Comparison of ENCODE assay signal across 9 mouse cellular contexts in the genomic region with DNA sequence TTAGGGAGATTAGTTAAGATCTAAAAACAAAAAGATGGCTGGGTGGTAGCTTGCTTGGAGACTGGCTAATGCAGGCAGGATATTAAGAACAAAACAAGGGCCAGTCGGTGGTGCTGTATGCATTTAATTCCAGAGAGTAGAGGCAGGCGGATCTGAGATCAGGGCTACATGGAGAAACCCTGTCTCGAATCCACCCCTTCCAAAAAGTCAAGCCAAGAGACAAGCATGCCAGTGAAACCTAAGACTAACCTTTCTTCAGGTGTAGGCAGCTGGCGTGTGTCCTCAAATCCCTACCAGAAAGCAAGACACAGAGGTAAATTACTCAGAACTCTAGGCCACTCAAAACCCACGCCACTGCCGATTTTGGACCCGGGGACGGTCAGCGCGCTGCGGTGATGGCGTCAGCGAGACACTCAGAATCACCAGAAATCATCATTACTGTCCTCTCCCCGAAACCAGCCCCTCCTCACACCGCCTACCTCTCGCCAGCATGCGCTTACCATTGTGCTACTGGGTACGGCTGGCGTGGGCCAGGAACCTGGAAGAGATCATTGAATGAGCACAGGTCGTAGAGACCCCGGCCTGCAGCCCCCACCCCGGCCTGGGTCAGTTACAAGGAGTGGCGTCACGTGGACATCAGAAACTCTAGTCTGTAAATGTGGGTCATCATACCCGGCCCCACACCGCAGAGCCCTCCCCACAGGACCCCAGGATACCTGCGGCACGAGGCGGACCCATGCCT. TPM values are rescaled to one million over a fixed set of nuclear protein-coding genes. Genes with fewer than 3 reads are reported as not detected.
A peak's percentile ranks its signal among the peaks of the same experiment; 100 is the strongest.
DNase-seq lines count a peak whose midpoint lies in the region; ATAC-seq and TF ChIP-seq lines count a peak whose summit lies in the region.
"Had no signal": no experiment of that assay in that cellular context is flagged by ENCODE, and none has a peak within 500 bp of the region (broad histone marks: within the 10 kb centered on the region; RNA-seq: fewer than 3 reads in every experiment).

No protein-coding gene starts in this region.

- under 1% methylated on average over 29 of the region's 29 CpGs for WGBS in lung, embryonic 15.5 days
- WGBS in liver, embryonic 15.5 days (ENCODE audit: insufficient replicate concordance) = under 1% methylated on average over 29 of the region's 29 CpGs
- WGBS in stomach, postnatal 0 days = under 1% methylated on average over 29 of the region's 29 CpGs

- peaks cover 13% of the 10 kb centered on the region for H3K4me1 ChIP-seq in lung, embryonic 15.5 days
- peaks cover 36% of the 10 kb centered on the region for H3K4me1 ChIP-seq in liver, embryonic 15.5 days (replicated peaks)
- peaks cover 5% of the 10 kb centered on the region; the same call in 1 of the 2 replicates for H3K4me1 ChIP-seq in stomach, postnatal 0 days (replicated peaks; ENCODE audit: control insufficient read depth, insufficient read depth)

- peak overlapping the region; percentile 86 for H3K4me3 ChIP-seq in lung, embryonic 15.5 days
- peak overlapping the region; percentile 73 for H3K4me3 ChIP-seq in liver, embryonic 15.5 days (replicated peaks)
- H3K4me3 ChIP-seq in stomach, postnatal 0 days (ENCODE audit: low read depth, low read length) = peak overlapping the region; percentile 74

- ATAC-seq in lung, embryonic 15.5 days (ENCODE audit: borderline replicate concordance, extremely low read depth, low FRiP score, low TSS enrichment) = no peak; the same call in 1 of the 2 replicates
- peak; percentile 16 for ATAC-seq in liver, embryonic 15.5 days (ENCODE audit: insufficient read depth)
- peak; percentile 40; the same call in 1 of the 2 replicates for ATAC-seq in stomach, postnatal 0 days (ENCODE audit: low FRiP score, low TSS enrichment)

- peaks cover 18% of the 10 kb centered on the region for H3K36me3 ChIP-seq in lung, embryonic 15.5 days
- H3K36me3 ChIP-seq in liver, embryonic 15.5 days (replicated peaks) = peaks cover 17% of the 10 kb centered on the region
- 0 out of 2 replicates have a peak, but pooled peaks cover 7% of the 10 kb centered on the region for H3K36me3 ChIP-seq in stomach, postnatal 0 days (ENCODE audit: control insufficient read depth, insufficient read depth, low read length)

- H3K27me3 ChIP-seq in lung, embryonic 15.5 days = peaks cover 7% of the 10 kb centered on the region
- H3K27me3 ChIP-seq in liver, embryonic 15.5 days = peaks cover 17% of the 10 kb centered on the region
- no peaks in the 10 kb centered on the region for H3K27me3 ChIP-seq in stomach, postnatal 0 days (ENCODE audit: control insufficient read depth, insufficient read depth, low read length)

- TF ChIP-seq CTCF in stomach, postnatal 0 days (IDR thresholded peaks at IDR 0.05; ENCODE audit: low read depth) = no peak

- no peaks in the 10 kb centered on the region for H3K9me3 ChIP-seq in lung, embryonic 15.5 days
- H3K9me3 ChIP-seq in liver, embryonic 15.5 days (replicated peaks) = no peaks in the 10 kb centered on the region
- H3K9me3 ChIP-seq in stomach, postnatal 0 days (ENCODE audit: control insufficient read depth, low read length) = no peaks in the 10 kb centered on the region

- H3K9ac ChIP-seq in lung, embryonic 15.5 days = peak overlapping the region; percentile 98
- H3K9ac ChIP-seq in liver, embryonic 15.5 days = peak overlapping the region; percentile 78
- H3K9ac ChIP-seq in stomach, postnatal 0 days (ENCODE audit: low read length) = peak overlapping the region; percentile 83

- peak overlapping the region; percentile 90 for H3K27ac ChIP-seq in lung, embryonic 15.5 days
- peak overlapping the region; percentile 81 for H3K27ac ChIP-seq in liver, embryonic 15.5 days (replicated peaks)
- H3K27ac ChIP-seq in stomach, postnatal 0 days (replicated peaks) = peak overlapping the region; percentile 80

- TF ChIP-seq EP300 in stomach, postnatal 0 days (optimal IDR thresholded peaks at IDR 0.05) = no peak

- DNase-seq in cerebellum, adult 11-12 months = peak; percentile 74
- DNase-seq in cerebellum, postnatal 4 days (ENCODE audit: low spot score in 2 of 2) = no peak
- DNase-seq in lung, postnatal 4 days = no peak
- DNase-seq in frontal cortex, postnatal 36 days (ENCODE audit: low spot score in 2 of 2) = peak; percentile 53 to 56
- no peak for DNase-seq in stomach, postnatal 0 days (ENCODE audit: low spot score)
- no peak for DNase-seq in adrenal gland, postnatal 25 days

- H3K4me2 ChIP-seq in lung, embryonic 15.5 days = peak overlapping the region; percentile 79
- peak overlapping the region; percentile 86 for H3K4me2 ChIP-seq in liver, embryonic 15.5 days
- H3K4me2 ChIP-seq in stomach, postnatal 0 days (replicated peaks; ENCODE audit: low read depth) = peak overlapping the region; percentile 64

RNA-seq across cellular contexts. Expression of gene Hspa1b, which starts 7.2 kb away (rescaled TPM):
- polyA plus RNA-seq in lung, embryonic 15.5 days (2015; fragmentation: Nextera tagmentation; extraction: Ambion mirVana) = 0.15 and 0.26 TPM in 2 replicates
- polyA plus RNA-seq in liver, embryonic 15.5 days (2015; fragmentation: Nextera tagmentation; extraction: Ambion mirVana) = 0.06 and 0.14 TPM in 2 replicates
- polyA plus RNA-seq in stomach, postnatal 0 days (2015; fragmentation: Nextera tagmentation; extraction: Ambion mirVana) = 3.0 TPM in 2 replicates
- 29.0 and 79.3 TPM in 2 replicates for total RNA-seq in adrenal gland, postnatal 25 days (2021)

RNA-seq across cellular contexts. Expression of gene Gm20481, which starts 17.9 kb away (rescaled TPM):
- not detected in 2 replicates for polyA plus RNA-seq in lung, embryonic 15.5 days (2015; fragmentation: Nextera tagmentation; extraction: Ambion mirVana)
- polyA plus RNA-seq in liver, embryonic 15.5 days (2015; fragmentation: Nextera tagmentation; extraction: Ambion mirVana) = 0.32 TPM in 1 of 2 replicates, not detected in the other
- not detected in 2 replicates for polyA plus RNA-seq in stomach, postnatal 0 days (2015; fragmentation: Nextera tagmentation; extraction: Ambion mirVana)
- total RNA-seq in adrenal gland, postnatal 25 days (2021) = not detected in 2 replicates
- total RNA-seq: gastrocnemius, postnatal 4 days had no signal

RNA-seq across cellular contexts. Expression of gene Hspa1a, which starts 20.1 kb away (rescaled TPM):
- polyA plus RNA-seq in lung, embryonic 15.5 days (2015; fragmentation: Nextera tagmentation; extraction: Ambion mirVana) = 3.4 and 3.8 TPM in 2 replicates
- polyA plus RNA-seq in liver, embryonic 15.5 days (2015; fragmentation: Nextera tagmentation; extraction: Ambion mirVana) = 0.96 and 1.6 TPM in 2 replicates
- polyA plus RNA-seq in stomach, postnatal 0 days (2015; fragmentation: Nextera tagmentation; extraction: Ambion mirVana) = 24.1 and 25.9 TPM in 2 replicates
- 18.9 and 33.6 TPM in 2 replicates for total RNA-seq in adrenal gland, postnatal 25 days (2021)

RNA-seq across cellular contexts. Expression of gene Hspa1l, which starts 20.7 kb away (rescaled TPM):
- 0.45 and 0.79 TPM in 2 replicates for polyA plus RNA-seq in lung, embryonic 15.5 days (2015; fragmentation: Nextera tagmentation; extraction: Ambion mirVana)
- polyA plus RNA-seq in liver, embryonic 15.5 days (2015; fragmentation: Nextera tagmentation; extraction: Ambion mirVana) = 0.25 and 0.31 TPM in 2 replicates
- 0.25 and 0.48 TPM in 2 replicates for polyA plus RNA-seq in stomach, postnatal 0 days (2015; fragmentation: Nextera tagmentation; extraction: Ambion mirVana)
- 0.27 TPM in 1 of 2 replicates, not detected in the other for total RNA-seq in adrenal gland, postnatal 25 days (2021)

RNA-seq across cellular contexts. Expression of gene Neu1, which starts 20.8 kb away (rescaled TPM):
- 17.3 and 17.9 TPM in 2 replicates for polyA plus RNA-seq in lung, embryonic 15.5 days (2015; fragmentation: Nextera tagmentation; extraction: Ambion mirVana)
- 17.1 and 19.8 TPM in 2 replicates for polyA plus RNA-seq in liver, embryonic 15.5 days (2015; fragmentation: Nextera tagmentation; extraction: Ambion mirVana)
- 18.3 and 18.9 TPM in 2 replicates for polyA plus RNA-seq in stomach, postnatal 0 days (2015; fragmentation: Nextera tagmentation; extraction: Ambion mirVana)
- total RNA-seq in adrenal gland, postnatal 25 days (2021) = 26.1 and 27.6 TPM in 2 replicates

Comparison
In these comparisons a context has a peak if more than half of its experiments do, and no peak if none do; other contexts are left out.
1. DNase-seq: peak in cerebellum, adult 11-12 months (single experiment) and frontal cortex, postnatal 36 days (2 of 2); none in cerebellum, postnatal 4 days (0 of 2), lung, postnatal 4 days (0 of 2), stomach, postnatal 0 days (single experiment) and adrenal gland, postnatal 25 days (single experiment).
2. Peak in every context shown above with its lines, with median percentiles within 50 percentile points of each other: H3K27ac ChIP-seq, H3K4me2 ChIP-seq, H3K4me3 ChIP-seq and H3K9ac ChIP-seq.